In genomic region chr19:54399651-54400050, GRCm38 (mm10) we compare ENCODE assay signal across 24 mouse cellular contexts.
A peak's percentile ranks its signal among the peaks of the same experiment; 100 is the strongest.
DNase-seq lines count a peak whose midpoint lies in the region; ATAC-seq and TF ChIP-seq lines count a peak whose summit lies in the region.
"Had no signal": no experiment of that assay in that cellular context is flagged by ENCODE, and none has a peak within 500 bp of the region (broad histone marks: within the 10 kb centered on the region; RNA-seq: fewer than 3 reads in every experiment).

No protein-coding gene starts in this region.

- H3K9ac ChIP-seq in kidney, postnatal 0 days (ENCODE audit: low read depth, low read length), result no peak overlapping the region
- no peak overlapping the region for H3K9ac ChIP-seq in midbrain, postnatal 0 days (replicated peaks; ENCODE audit: low read length, poor library complexity, severe bottlenecking)
- H3K9ac ChIP-seq in midbrain, embryonic 14.5 days (replicated peaks; ENCODE audit: low read length), result no peak overlapping the region
- H3K9ac ChIP-seq: embryonic facial prominence, embryonic 12.5 days; forebrain, postnatal 0 days; limb, embryonic 12.5 days; liver, postnatal 0 days had no signal

- 21% methylated on average over 7 of the region's 7 CpGs for WGBS in kidney, postnatal 0 days
- WGBS in midbrain, postnatal 0 days, result 68% methylated on average over 7 of the region's 7 CpGs
- 83% methylated on average over 7 of the region's 7 CpGs for WGBS in midbrain, embryonic 14.5 days

- no peak for TF ChIP-seq CTCF in kidney, postnatal 0 days (IDR thresholded peaks at IDR 0.05; ENCODE audit: low read depth)
- no peak for TF ChIP-seq CTCF in midbrain, postnatal 0 days (IDR thresholded peaks at IDR 0.05)

- no peak overlapping the region for H3K27ac ChIP-seq in kidney, postnatal 0 days
- H3K27ac ChIP-seq in midbrain, postnatal 0 days (ENCODE audit: low read depth, low read length), result no peak overlapping the region
- no peak overlapping the region for H3K27ac ChIP-seq in midbrain, embryonic 14.5 days (replicated peaks; ENCODE audit: low read depth, low read length)
- H3K27ac ChIP-seq: embryonic facial prominence, embryonic 12.5 days; heart, adult 2 months; limb, embryonic 12.5 days; macrophage; midbrain, embryonic 10.5 days had no signal

- H3K4me1 ChIP-seq in kidney, postnatal 0 days (replicated peaks; ENCODE audit: insufficient read depth, low read length), result no peaks in the 10 kb centered on the region
- H3K4me1 ChIP-seq in midbrain, postnatal 0 days (ENCODE audit: insufficient read depth, low read length), result 0 out of 2 replicates have a peak, but pooled peaks cover 3% of the 10 kb centered on the region
- 0 out of 2 replicates have a peak, but pooled peaks cover 3% of the 10 kb centered on the region for H3K4me1 ChIP-seq in midbrain, embryonic 14.5 days (ENCODE audit: control insufficient read depth, insufficient read depth, low read length)
- H3K4me1 ChIP-seq: embryonic facial prominence, embryonic 12.5 days; limb, embryonic 12.5 days; midbrain, embryonic 10.5 days had no signal

- H3K9me3 ChIP-seq in kidney, postnatal 0 days (replicated peaks; ENCODE audit: low read length), result no peaks in the 10 kb centered on the region
- no peaks in the 10 kb centered on the region for H3K9me3 ChIP-seq in midbrain, postnatal 0 days (ENCODE audit: low read length)
- H3K9me3 ChIP-seq in midbrain, embryonic 14.5 days (ENCODE audit: control insufficient read depth, low read length), result no peaks in the 10 kb centered on the region
- H3K9me3 ChIP-seq: embryonic facial prominence, embryonic 12.5 days; limb, embryonic 12.5 days; midbrain, embryonic 10.5 days had no signal

- no peak overlapping the region for H3K4me2 ChIP-seq in kidney, postnatal 0 days (ENCODE audit: low read length)
- no peak overlapping the region for H3K4me2 ChIP-seq in midbrain, postnatal 0 days (ENCODE audit: low read depth, low read length, poor library complexity, severe bottlenecking)
- H3K4me2 ChIP-seq in midbrain, embryonic 14.5 days (ENCODE audit: low read length), result no peak overlapping the region
- H3K4me2 ChIP-seq: embryonic facial prominence, embryonic 12.5 days; limb, embryonic 12.5 days; liver, embryonic 11.5 days had no signal

- no peaks in the 10 kb centered on the region for H3K27me3 ChIP-seq in kidney, postnatal 0 days (ENCODE audit: insufficient read depth, low read length)
- no peaks in the 10 kb centered on the region for H3K27me3 ChIP-seq in midbrain, postnatal 0 days (ENCODE audit: insufficient read depth, low read length)
- H3K27me3 ChIP-seq in midbrain, embryonic 14.5 days (ENCODE audit: control insufficient read depth, insufficient read depth, low read length), result no peaks in the 10 kb centered on the region
- H3K27me3 ChIP-seq: embryonic facial prominence, embryonic 12.5 days; limb, embryonic 12.5 days had no signal

- ATAC-seq in kidney, postnatal 0 days (replicated peaks; ENCODE audit: low FRiP score, low read depth), result no peak
- no peak for ATAC-seq in midbrain, postnatal 0 days (ENCODE audit: low FRiP score)
- ATAC-seq in midbrain, embryonic 14.5 days (ENCODE audit: low FRiP score, low TSS enrichment), result no peak
- ATAC-seq: forebrain, postnatal 0 days; hindbrain, embryonic 16.5 days; intestine, embryonic 16.5 days; liver, postnatal 0 days had no signal

- H3K4me3 ChIP-seq in kidney, postnatal 0 days (replicated peaks; ENCODE audit: low read depth, low read length), result no peak overlapping the region
- H3K4me3 ChIP-seq in midbrain, postnatal 0 days (ENCODE audit: low read depth, low read length), result no peak overlapping the region
- H3K4me3 ChIP-seq in midbrain, embryonic 14.5 days (replicated peaks; ENCODE audit: low read depth, low read length), result no peak overlapping the region
- H3K4me3 ChIP-seq: embryonic facial prominence, embryonic 12.5 days; heart, adult 2 months; limb, embryonic 12.5 days; midbrain, embryonic 10.5 days had no signal

- peak; percentile 70 for DNase-seq in kidney, postnatal 0 days (ENCODE audit: low spot score)
- DNase-seq in kidney, adult 18-20 months, result no peak
- peak; percentile 5 for DNase-seq in midbrain, postnatal 0 days (ENCODE audit: low spot score)
- DNase-seq in midbrain, embryonic 14.5 days, result no peak
- DNase-seq in embryo, embryonic 9.5 days (ENCODE audit: extremely low spot score), result peak; percentile 37
- DNase-seq in ovary, postnatal 14 days (ENCODE audit: low spot score), result no peak
- no peak for DNase-seq in urinary bladder, adult 18-20 months (ENCODE audit: low spot score in 2 of 2)
- DNase-seq: adrenal gland, postnatal 25 days; cerebellum, adult 9-10 months; forebrain, postnatal 0 days; gastrocnemius, postnatal 36 days; heart, adult 2 months; kidney, postnatal 14 days; layer of hippocampus, postnatal 36 days; liver, postnatal 0 days; retina, postnatal 1 day; right cerebral cortex, postnatal 25 days had no signal

- H3K36me3 ChIP-seq in kidney, postnatal 0 days (ENCODE audit: insufficient read depth, low read length), result no peaks in the 10 kb centered on the region
- no peaks in the 10 kb centered on the region for H3K36me3 ChIP-seq in midbrain, postnatal 0 days (ENCODE audit: insufficient read depth, low read length)
- no peaks in the 10 kb centered on the region for H3K36me3 ChIP-seq in midbrain, embryonic 14.5 days (ENCODE audit: control insufficient read depth, insufficient read depth, low read length)
- H3K36me3 ChIP-seq: embryonic facial prominence, embryonic 12.5 days; limb, embryonic 12.5 days; midbrain, embryonic 10.5 days had no signal

Comparison
In these comparisons a context has a peak if more than half of its experiments do, and no peak if none do; other contexts are left out.
1. DNase-seq: peak in kidney, postnatal 0 days (single experiment), midbrain, postnatal 0 days (single experiment) and embryo, embryonic 9.5 days (single experiment); none in kidney, adult 18-20 months (single experiment), midbrain, embryonic 14.5 days (single experiment), ovary, postnatal 14 days (single experiment) and urinary bladder, adult 18-20 months (0 of 2).